Mouse (Mus musculus): Measurements from ENCODE around the gene Tnrc6b.

DNA sequence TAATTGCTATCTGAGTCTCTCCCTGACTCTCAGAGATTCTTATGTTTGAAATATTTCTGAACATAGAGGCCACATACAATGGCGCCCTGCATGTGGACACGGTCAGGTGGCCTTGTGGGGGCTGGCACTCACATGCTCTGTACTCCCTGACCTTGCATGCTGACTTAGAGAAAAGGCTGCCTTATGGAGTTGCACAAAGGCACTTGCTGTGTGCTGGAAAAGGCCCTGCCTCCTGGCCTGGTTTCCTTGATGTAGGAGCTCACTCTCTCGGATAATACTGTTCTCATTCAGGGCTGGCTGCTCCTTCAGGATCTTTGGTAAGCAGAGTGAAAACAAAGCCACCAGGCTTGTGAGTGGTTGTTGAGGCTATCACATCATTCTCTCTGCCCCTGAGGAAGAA, 27.1 kb upstream of the Tnrc6b start:
- TF ChIP-seq CTCF (IDR thresholded peaks at IDR 0.05; ENCODE audit: low read depth, low read length) (no peak), POLR2AphosphoS5 (IDR thresholded peaks at IDR 0.05; ENCODE audit: insufficient replicate concordance, low read depth, low read length) (no peak), GATA1 (IDR thresholded peaks at IDR 0.05; ENCODE audit: borderline replicate concordance, low read length) (no peak), TAL1 (conservative IDR thresholded peaks at IDR 0.05; ENCODE audit: low read depth, low read length) (no peak), GATA2 (IDR thresholded peaks at IDR 0.05; ENCODE audit: borderline replicate concordance, low read depth, low read length) (no peak)
